Mouse (Mus musculus) embryonic facial prominence, embryonic 14.5 days (tissue): ENCODE data around the gene Rab21. TPM values are rescaled to one million over a fixed set of nuclear protein-coding genes. Genes with fewer than 3 reads are reported as not detected.
A peak's percentile ranks its signal among the peaks of the same experiment; 100 is the strongest.

Experiments used
- ATAC-seq: fragments of 200-750 bp; cut with Nextera tagmentation; 2 replicates; pipeline ENCODE4 v1.8.0; 2017; ENCODE audit warnings: low read depth, moderate number of reproducible peaks, moderate TSS enrichment
- DNase-seq: peaks from one replicate; pipeline ENCODE4 v3.0.0-alpha.2; 2015; ENCODE audit warnings: low spot score
- H3K27ac ChIP-seq: fragments of 300-500 bp; sonication (generic); replicated peaks from 2 replicates; pipeline ENCODE4 v1.5.1; 2014; ENCODE audit warnings: low read depth, mild to moderate bottlenecking, low read length, moderate library complexity
- H3K27me3 ChIP-seq: fragments of 300-500 bp; sonication (generic); replicated peaks from 2 replicates; pipeline ENCODE4 v1.6.1; 2014; ENCODE audit warnings: low read length; ENCODE audit not compliant: control insufficient read depth, insufficient read depth
- H3K36me3 ChIP-seq: fragments of 300-500 bp; sonication (generic); 2 replicates; pipeline ENCODE4 v1.6.1; 2014; ENCODE audit warnings: low read length, mixed read lengths; ENCODE audit not compliant: control insufficient read depth, insufficient read depth
- H3K4me1 ChIP-seq: fragments of 300-500 bp; sonication (generic); 2 replicates; pipeline ENCODE4 v1.6.1; 2014; ENCODE audit warnings: antibody characterized with exemption, low read length; ENCODE audit not compliant: control insufficient read depth, insufficient read depth
- H3K4me2 ChIP-seq: fragments of 300-500 bp; sonication (generic); 2 replicates; pipeline ENCODE4 v1.6.1; 2014; ENCODE audit warnings: low read depth, mild to moderate bottlenecking, low read length, moderate library complexity, mixed read lengths
- H3K4me3 ChIP-seq: fragments of 300-500 bp; sonication (generic); 2 replicates; pipeline ENCODE4 v1.5.1; 2014; ENCODE audit warnings: low read depth, mild to moderate bottlenecking, low read length
- H3K9ac ChIP-seq: fragments of 300-500 bp; sonication (generic); 2 replicates; pipeline ENCODE4 v1.6.1; 2014; ENCODE audit warnings: low read depth, mild to moderate bottlenecking, low read length, moderate library complexity, mixed read lengths
- H3K9me3 ChIP-seq: fragments of 300-500 bp; sonication (generic); 2 replicates; pipeline ENCODE4 v1.6.1; 2016; ENCODE audit warnings: low read length; ENCODE audit not compliant: control insufficient read depth
- WGBS: fragments of 180-500 bp; shearing (Covaris S2); extraction: QIAGEN DNeasy Blood & Tissue Kit; methylation state at CpG from one replicate; pipeline ENCODE4 v1.1.7; 2014; 5-methylcytosine and 5-hydroxymethylcytosine counted together
- polyA plus RNA-seq: library from polyadenylated mRNA; unstranded; fragments of >200 nt; fragmentation: Nextera tagmentation; extraction: Ambion mirVana; gene quantifications from 2 replicates; pipeline ENCODE4 v1.2.1, GENCODE M21; 2014

Rab21 gene
- polyA plus RNA-seq, 1 experiment from 2014 or later, result 9.4 TPM

GRCm38 (mm10) chr10:115251088-115251934 is 64.1 kb downstream of the Rab21 start, which contains the start of gene Tbc1d15:
Gene Tbc1d15 (minus strand): TSS chr10:115251467.
- peak within 1 kb of the TSS; percentile 89 for H3K9ac ChIP-seq
- peak within 1 kb of the TSS; percentile 98 for H3K4me3 ChIP-seq
- peak within 1 kb of the TSS; percentile 68 for H3K4me2 ChIP-seq
- no peaks in the 10 kb centered on the region for H3K27me3 ChIP-seq
- no peaks in the 10 kb centered on the region for H3K9me3 ChIP-seq
- peaks cover 7% of the 10 kb centered on the region for H3K4me1 ChIP-seq
- DNase-seq, result peak; percentile 99
- H3K27ac ChIP-seq, result peak within 1 kb of the TSS; percentile 63
- ATAC-seq, result peak; percentile 96
- H3K36me3 ChIP-seq, result no peaks in the 10 kb centered on the region
- WGBS, result 0% methylated on average over 47 of the region's 67 CpGs

GRCm38 (mm10) chr10:115250235-115251087 is 64.9 kb downstream of the Rab21 start:
- peak; percentile 4 for DNase-seq

GRCm38 (mm10) chr10:115248041-115248440 is 67.4 kb downstream of the Rab21 start:
- DNase-seq, result no peak
- 46% methylated on average over 7 of the region's 7 CpGs for WGBS
- peaks cover 7% of the 10 kb centered on the region for H3K4me1 ChIP-seq
- H3K4me3 ChIP-seq, result no peak overlapping the region
- no peaks in the 10 kb centered on the region for H3K9me3 ChIP-seq
- no peak overlapping the region for H3K27ac ChIP-seq
- no peak overlapping the region for H3K9ac ChIP-seq
- no peaks in the 10 kb centered on the region for H3K27me3 ChIP-seq
- H3K4me2 ChIP-seq, result no peak overlapping the region
- no peak for ATAC-seq
- no peaks in the 10 kb centered on the region for H3K36me3 ChIP-seq

More at GRCm38 (mm10) chr10:115250235-115251087, 64.9 kb downstream of the Rab21 start:
- H3K4me1 ChIP-seq, result peaks cover 7% of the 10 kb centered on the region
- no peaks in the 10 kb centered on the region for H3K9me3 ChIP-seq
- peak overlapping the region; percentile 98 for H3K4me3 ChIP-seq
- ATAC-seq, result no peak
- WGBS, result 33% methylated on average over 30 of the region's 38 CpGs
- peak overlapping the region; percentile 89 for H3K9ac ChIP-seq
- peak overlapping the region; percentile 68 for H3K4me2 ChIP-seq
- no peaks in the 10 kb centered on the region for H3K27me3 ChIP-seq
- H3K27ac ChIP-seq, result peak overlapping the region; percentile 63; the same call in 1 of the 2 replicates
- no peaks in the 10 kb centered on the region for H3K36me3 ChIP-seq

- H3K27ac ChIP-seq, result no peak overlapping the region
- H3K27me3 ChIP-seq, result no peaks in the 10 kb centered on the region
- H3K36me3 ChIP-seq, result no peaks in the 10 kb centered on the region
- no peak overlapping the region for H3K4me2 ChIP-seq
- DNase-seq, result no peak
- WGBS, result 93% methylated on average over 2 of the region's 2 CpGs
- H3K4me1 ChIP-seq, result peaks cover 14% of the 10 kb centered on the region
- no peak for ATAC-seq
- no peaks in the 10 kb centered on the region for H3K9me3 ChIP-seq
- H3K4me3 ChIP-seq, result no peak overlapping the region
- H3K9ac ChIP-seq, result no peak overlapping the region
Measured at GRCm38 (mm10) chr10:115245488-115245887, 69.9 kb downstream of the Rab21 start.

- Histone ChIP-seq H3K4me2 (no peak overlapping the region), H3K4me3 (no peak overlapping the region), H3K9ac (no peak overlapping the region), H3K27me3 (no peaks in the 10 kb centered on the region), H3K4me1 (0 out of 2 replicates have a peak, but pooled peaks cover 7% of the 10 kb centered on the region), H3K27ac (peak overlapping the region; percentile 15; the same call in 1 of the 2 replicates), H3K9me3 (no peaks in the 10 kb centered on the region), H3K36me3 (peaks cover 30% of the 10 kb centered on the region)
- 73% methylated on average over 8 of the region's 8 CpGs for WGBS
- no peak for ATAC-seq
- DNase-seq, result peak; percentile 28
Measured at GRCm38 (mm10) chr10:115241082-115241595, 74.3 kb downstream of the Rab21 start.

- H3K4me2 ChIP-seq, result no peak overlapping the region
- no peaks in the 10 kb centered on the region for H3K27me3 ChIP-seq
- H3K9ac ChIP-seq, result no peak overlapping the region
- H3K36me3 ChIP-seq, result peaks cover 51% of the 10 kb centered on the region
- ATAC-seq, result no peak
- no peak overlapping the region for H3K27ac ChIP-seq
- 0 out of 2 replicates have a peak, but pooled peaks cover 7% of the 10 kb centered on the region for H3K4me1 ChIP-seq
- H3K4me3 ChIP-seq, result no peak overlapping the region
- DNase-seq, result no peak
- WGBS, result 86% methylated on average over 4 of the region's 4 CpGs
- no peaks in the 10 kb centered on the region for H3K9me3 ChIP-seq
Measured at GRCm38 (mm10) chr10:115237931-115238330, 77.5 kb downstream of the Rab21 start.

Other genes starting within 250 kb of the Rab21 start
- 0.06 TPM in 1 of 2 replicates, not detected in the other for gene Tph2, start 130.6 kb downstream of the Rab21 start, polyA plus RNA-seq
- gene Tbc1d15, start 64.1 kb downstream of the Rab21 start, polyA plus RNA-seq, result 61.4 and 74.0 TPM in 2 replicates
- 29.3 and 36.2 TPM in 2 replicates for gene Tmem19, start 46.9 kb upstream of the Rab21 start, polyA plus RNA-seq
- 14.3 and 15.6 TPM in 2 replicates for gene Thap2, start 68.8 kb upstream of the Rab21 start, polyA plus RNA-seq
- 26.6 and 27.4 TPM in 2 replicates for gene Zfc3h1, start 69.4 kb upstream of the Rab21 start, polyA plus RNA-seq